ENCODE assay signal across 24 mouse cellular contexts in the genomic region with DNA sequence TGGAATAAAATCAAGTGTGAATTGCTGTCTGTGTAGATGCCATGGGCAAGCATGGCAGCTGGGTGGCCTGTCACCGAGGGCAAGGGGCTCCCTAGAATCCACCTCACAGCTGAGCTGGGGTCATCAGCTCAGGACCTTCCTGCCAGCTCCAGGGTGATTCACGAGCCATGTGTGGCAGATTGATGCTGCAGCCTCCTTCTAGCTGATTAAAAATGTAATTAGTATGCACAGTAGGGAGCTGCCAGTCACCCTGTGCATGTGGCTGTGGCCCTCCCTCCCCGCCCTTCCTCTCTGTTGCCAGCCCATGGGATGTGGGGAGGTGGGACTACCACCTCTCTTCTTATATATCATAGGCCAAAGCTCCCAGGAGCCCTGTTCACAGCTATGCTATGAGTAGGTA. TPM values are rescaled to one million over a fixed set of nuclear protein-coding genes. Genes with fewer than 3 reads are reported as not detected.
DNase-seq lines count a peak whose midpoint lies in the region; ATAC-seq lines count a peak whose summit lies in the region.
"Had no signal": no experiment of that assay in that cellular context is flagged by ENCODE, and none has a peak within 500 bp of the region (broad histone marks: within the 10 kb centered on the region; RNA-seq: fewer than 3 reads in every experiment).

No protein-coding gene starts in this region.

- no peaks in the 10 kb centered on the region for H3K36me3 ChIP-seq in neural tube, embryonic 11.5 days (ENCODE audit: control insufficient read depth, insufficient read depth, low read length)
- peaks cover 23% of the 10 kb centered on the region for H3K36me3 ChIP-seq in hindbrain, embryonic 10.5 days
- H3K36me3 ChIP-seq in midbrain, embryonic 15.5 days (replicated peaks) = no peaks in the 10 kb centered on the region
- H3K36me3 ChIP-seq: intestine, embryonic 15.5 days had no signal

- 59% methylated on average over 3 of the region's 3 CpGs for WGBS in neural tube, embryonic 11.5 days
- WGBS in hindbrain, embryonic 10.5 days = 55% methylated on average over 3 of the region's 3 CpGs
- WGBS in midbrain, embryonic 15.5 days = 46% methylated on average over 3 of the region's 3 CpGs

- no peak overlapping the region for H3K4me3 ChIP-seq in neural tube, embryonic 11.5 days (ENCODE audit: low read depth, low read length)
- no peak overlapping the region for H3K4me3 ChIP-seq in hindbrain, embryonic 10.5 days
- no peak overlapping the region for H3K4me3 ChIP-seq in midbrain, embryonic 15.5 days
- H3K4me3 ChIP-seq: embryonic facial prominence, embryonic 10.5 days; heart, embryonic 10.5 days; intestine, embryonic 15.5 days; limb, embryonic 10.5 days; midbrain, embryonic 12.5 days had no signal

- H3K27me3 ChIP-seq in neural tube, embryonic 11.5 days (ENCODE audit: control insufficient read depth, insufficient read depth, low read length) = no peaks in the 10 kb centered on the region
- no peaks in the 10 kb centered on the region for H3K27me3 ChIP-seq in hindbrain, embryonic 10.5 days (ENCODE audit: insufficient read depth, poor library complexity, severe bottlenecking)
- H3K27me3 ChIP-seq in midbrain, embryonic 15.5 days (replicated peaks) = no peaks in the 10 kb centered on the region
- H3K27me3 ChIP-seq: intestine, embryonic 15.5 days; midbrain, embryonic 12.5 days had no signal

- no peak overlapping the region for H3K9ac ChIP-seq in neural tube, embryonic 11.5 days (ENCODE audit: low read length)
- H3K9ac ChIP-seq in midbrain, embryonic 15.5 days = no peak overlapping the region
- H3K9ac ChIP-seq: intestine, embryonic 15.5 days; midbrain, embryonic 12.5 days had no signal

- no peak overlapping the region for H3K4me2 ChIP-seq in neural tube, embryonic 11.5 days (ENCODE audit: low read depth)
- H3K4me2 ChIP-seq in midbrain, embryonic 15.5 days = no peak overlapping the region
- H3K4me2 ChIP-seq: intestine, embryonic 15.5 days; liver, embryonic 11.5 days; midbrain, embryonic 12.5 days had no signal

- no peaks in the 10 kb centered on the region for H3K4me1 ChIP-seq in neural tube, embryonic 11.5 days (ENCODE audit: control insufficient read depth, insufficient read depth, low read length)
- peaks cover 17% of the 10 kb centered on the region for H3K4me1 ChIP-seq in hindbrain, embryonic 10.5 days (replicated peaks)
- H3K4me1 ChIP-seq in midbrain, embryonic 15.5 days = no peaks in the 10 kb centered on the region
- H3K4me1 ChIP-seq: embryonic facial prominence, embryonic 10.5 days; heart, embryonic 10.5 days; intestine, embryonic 15.5 days; limb, embryonic 10.5 days had no signal

- ATAC-seq in neural tube, embryonic 11.5 days (ENCODE audit: insufficient read depth, low FRiP score, low TSS enrichment) = 0 out of 2 replicates have a peak, but pooled peaks have one; percentile 27
- peak; percentile 71 for ATAC-seq in midbrain, embryonic 15.5 days (replicated peaks)
- ATAC-seq: intestine, embryonic 15.5 days had no signal

- no peak for DNase-seq in neural tube, embryonic 11.5 days (ENCODE audit: low spot score)
- no peak for DNase-seq in neural tube, embryonic 10.5 days (ENCODE audit: extremely low spot score, low spot score)
- DNase-seq in hindbrain, embryonic 10.5 days (ENCODE audit: low spot score) = no peak
- no peak for DNase-seq in kidney, postnatal 25 days
- no peak for DNase-seq in ovary, postnatal 10 days (ENCODE audit: low spot score)
- no peak for DNase-seq in adrenal gland, adult 18-20 months (ENCODE audit: low spot score in 2 of 2)
- DNase-seq: cerebellum, adult 11-12 months; gastrocnemius, postnatal 14 days; heart, postnatal 14 days; lung, adult 2 months; lung, postnatal 36 days; spleen, adult 18-20 months; thymus, adult 18-20 months had no signal

- H3K27ac ChIP-seq in neural tube, embryonic 11.5 days (ENCODE audit: low read depth, low read length) = no peak overlapping the region
- H3K27ac ChIP-seq in hindbrain, embryonic 10.5 days = peak overlapping the region; percentile 23; the same call in 1 of the 2 replicates
- H3K27ac ChIP-seq in midbrain, embryonic 15.5 days = no peak overlapping the region; the same call in 1 of the 2 replicates
- H3K27ac ChIP-seq: embryonic facial prominence, embryonic 10.5 days; heart, embryonic 10.5 days; intestine, embryonic 15.5 days; limb, embryonic 10.5 days; midbrain, embryonic 12.5 days had no signal

- no peaks in the 10 kb centered on the region for H3K9me3 ChIP-seq in neural tube, embryonic 11.5 days (ENCODE audit: control insufficient read depth, low read length)
- no peaks in the 10 kb centered on the region for H3K9me3 ChIP-seq in hindbrain, embryonic 10.5 days
- H3K9me3 ChIP-seq in midbrain, embryonic 15.5 days = no peaks in the 10 kb centered on the region
- H3K9me3 ChIP-seq: embryonic facial prominence, embryonic 10.5 days; heart, embryonic 10.5 days; intestine, embryonic 15.5 days; limb, embryonic 10.5 days; midbrain, embryonic 12.5 days had no signal

RNA-seq across cellular contexts. Expression of gene Alppl2, which starts 39.7 kb away (rescaled TPM):
- polyA plus RNA-seq in neural tube, embryonic 11.5 days (2014; fragmentation: Nextera tagmentation; extraction: Ambion mirVana) = not detected in 2 replicates
- polyA plus RNA-seq in hindbrain, embryonic 10.5 days (2016; fragmentation: Nextera tagmentation; extraction: Ambion mirVana) = not detected in 2 replicates
- not detected in 2 replicates for polyA plus RNA-seq in midbrain, embryonic 15.5 days (2015; fragmentation: Nextera tagmentation; extraction: Ambion mirVana)
- total RNA-seq in adrenal gland, adult 18-20 months (2021) = not detected
- total RNA-seq: gastrocnemius, postnatal 14 days; heart, postnatal 14 days; layer of hippocampus, adult 18-20 months had no signal
- polyA plus RNA-seq: embryonic facial prominence, embryonic 10.5 days; heart, embryonic 10.5 days; intestine, embryonic 15.5 days; kidney, embryonic 16.5 days; limb, embryonic 10.5 days; midbrain, embryonic 12.5 days; stomach, embryonic 14.5 days had no signal

RNA-seq across cellular contexts. Expression of gene Alpi, which starts 51.3 kb away (rescaled TPM):
- polyA plus RNA-seq in neural tube, embryonic 11.5 days (2014; fragmentation: Nextera tagmentation; extraction: Ambion mirVana) = not detected in 2 replicates
- polyA plus RNA-seq in hindbrain, embryonic 10.5 days (2016; fragmentation: Nextera tagmentation; extraction: Ambion mirVana) = not detected in 2 replicates
- polyA plus RNA-seq in midbrain, embryonic 15.5 days (2015; fragmentation: Nextera tagmentation; extraction: Ambion mirVana) = 0.09 TPM in 1 of 2 replicates, not detected in the other
- not detected for total RNA-seq in adrenal gland, adult 18-20 months (2021)
- total RNA-seq: ES-E14; gastrocnemius, postnatal 14 days; heart, postnatal 14 days; layer of hippocampus, adult 18-20 months had no signal
- polyA plus RNA-seq: embryonic facial prominence, embryonic 10.5 days; heart, embryonic 10.5 days; limb, embryonic 10.5 days; liver, embryonic 11.5 days; lung, adult 2 months; midbrain, embryonic 12.5 days had no signal
